Mouse (Mus musculus) forebrain, embryonic 16.5 days (tissue): ENCODE data around the gene Gjd3. TPM values are rescaled to one million over a fixed set of nuclear protein-coding genes. Genes with fewer than 3 reads are reported as not detected.
"Not testable (repeated sequence)": the region's sequence is repeated elsewhere in the genome, so short reads cannot be mapped to it uniquely, and the experiment has no call there.

ENCODE experiments used
- ATAC-seq: fragments of 200-750 bp; cut with Nextera tagmentation; 2 replicates; pipeline ENCODE4 v1.8.0; 2017; ENCODE audit warnings: mild to moderate bottlenecking, moderate library complexity
- H3K27ac ChIP-seq: fragments of 300-500 bp; sonication (generic); 2 replicates; pipeline ENCODE4 v1.5.1; 2014; ENCODE audit warnings: low read length, control low read depth
- H3K27me3 ChIP-seq: fragments of 300-500 bp; sonication (generic); replicated peaks from 2 replicates; pipeline ENCODE4 v1.6.1; 2014; ENCODE audit warnings: low read length; ENCODE audit not compliant: control insufficient read depth, insufficient read depth
- H3K36me3 ChIP-seq: fragments of 300-500 bp; sonication (generic); 2 replicates; pipeline ENCODE4 v1.6.1; 2014; ENCODE audit not compliant: control insufficient read depth, insufficient read depth
- H3K4me1 ChIP-seq: fragments of 300-500 bp; sonication (generic); replicated peaks from 2 replicates; pipeline ENCODE4 v1.6.1; 2014; ENCODE audit warnings: low read length; ENCODE audit not compliant: control insufficient read depth, insufficient read depth
- H3K4me2 ChIP-seq: fragments of 300-500 bp; sonication (generic); 2 replicates; pipeline ENCODE4 v1.6.1; 2014; ENCODE audit warnings: mild to moderate bottlenecking, low read length, control low read depth
- H3K4me3 ChIP-seq: fragments of 300-500 bp; sonication (generic); replicated peaks from 2 replicates; pipeline ENCODE4 v1.5.1; 2014; ENCODE audit warnings: mild to moderate bottlenecking, low read length, control low read depth
- H3K9ac ChIP-seq: fragments of 300-500 bp; sonication (generic); replicated peaks from 2 replicates; pipeline ENCODE4 v1.6.1; 2014; ENCODE audit warnings: low read depth, low read length, control low read depth
- H3K9me3 ChIP-seq: fragments of 300-500 bp; sonication (generic); 2 replicates; pipeline ENCODE4 v1.6.1; 2016; ENCODE audit warnings: low read length; ENCODE audit not compliant: control insufficient read depth
- WGBS: fragments of 180-500 bp; shearing (Covaris S2); extraction: QIAGEN DNeasy Blood & Tissue Kit; methylation state at CpG from one replicate; pipeline ENCODE4 v1.1.7; 2014; 5-methylcytosine and 5-hydroxymethylcytosine counted together
- polyA plus RNA-seq: library from polyadenylated mRNA; unstranded; fragments of >200 nt; fragmentation: Nextera tagmentation; extraction: Ambion mirVana; gene quantifications from 2 replicates; pipeline ENCODE4 v1.2.1, GENCODE M21; 2015

Gene Gjd3
- polyA plus RNA-seq, 1 experiment from 2014 or later, result 1.0 TPM

DNA sequence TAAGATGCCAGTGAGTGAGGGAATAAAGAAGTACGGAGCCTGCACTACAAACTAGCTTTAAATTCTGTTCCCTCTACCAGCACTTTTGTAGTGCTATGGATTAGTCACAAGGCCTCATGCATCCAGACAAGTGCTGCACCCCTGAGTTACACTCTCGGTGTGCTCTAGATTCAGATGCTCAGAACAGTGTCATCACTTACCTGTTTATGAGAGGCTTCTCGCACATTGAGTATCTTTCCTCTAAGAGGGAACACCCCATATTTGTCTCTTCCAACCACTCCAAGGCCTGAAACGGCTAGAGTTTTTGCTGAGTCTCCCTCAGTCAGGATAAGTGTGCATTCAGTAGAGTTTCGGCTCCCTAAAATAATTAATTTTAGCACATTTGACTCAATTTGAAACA, 27.9 kb upstream of the Gjd3 start:
- Histone ChIP-seq H3K9ac (no peak overlapping the region), H3K36me3 (0 out of 2 replicates have a peak, but pooled peaks cover 6% of the 10 kb centered on the region)
- WGBS, result 94% methylated on average over 5 of the region's 5 CpGs

DNA sequence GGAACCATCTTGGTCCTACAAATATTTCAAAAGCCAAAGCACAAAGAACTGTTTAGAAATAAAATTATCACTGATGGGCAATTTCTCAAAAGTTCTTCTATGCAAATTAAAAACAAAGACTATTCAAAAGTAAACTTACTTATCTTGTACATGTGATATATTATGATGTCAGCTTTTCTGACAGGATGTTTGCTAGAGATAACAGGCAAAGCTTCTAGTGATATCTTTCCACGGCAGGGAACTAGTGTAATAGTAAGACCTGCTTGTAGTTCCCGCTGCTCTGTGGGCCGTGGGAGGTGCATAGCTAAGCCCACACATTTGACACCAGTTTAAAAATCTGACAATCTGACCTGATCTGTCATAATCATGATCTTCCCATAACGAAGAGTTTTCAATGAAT, 27.3 kb upstream of the Gjd3 start:
- no peak for ATAC-seq
- Histone ChIP-seq H3K27ac (no peak overlapping the region), H3K27me3 (no peaks in the 10 kb centered on the region), H3K4me1 (no peaks in the 10 kb centered on the region), H3K4me3 (no peak overlapping the region), H3K4me2 (no peak overlapping the region), H3K9ac (no peak overlapping the region), H3K9me3 (no peaks in the 10 kb centered on the region), H3K36me3 (0 out of 2 replicates have a peak, but pooled peaks cover 6% of the 10 kb centered on the region)
- 96% methylated on average over 4 of the region's 4 CpGs for whole genome bisulfite sequencing

More for the DNA sequence above, 27.9 kb upstream of the Gjd3 start:
- ATAC-seq, result no peak
- Histone ChIP-seq H3K9me3 (no peaks in the 10 kb centered on the region), H3K4me2 (no peak overlapping the region), H3K27ac (no peak overlapping the region), H3K4me1 (no peaks in the 10 kb centered on the region), H3K4me3 (no peak overlapping the region), H3K27me3 (no peaks in the 10 kb centered on the region)

DNA sequence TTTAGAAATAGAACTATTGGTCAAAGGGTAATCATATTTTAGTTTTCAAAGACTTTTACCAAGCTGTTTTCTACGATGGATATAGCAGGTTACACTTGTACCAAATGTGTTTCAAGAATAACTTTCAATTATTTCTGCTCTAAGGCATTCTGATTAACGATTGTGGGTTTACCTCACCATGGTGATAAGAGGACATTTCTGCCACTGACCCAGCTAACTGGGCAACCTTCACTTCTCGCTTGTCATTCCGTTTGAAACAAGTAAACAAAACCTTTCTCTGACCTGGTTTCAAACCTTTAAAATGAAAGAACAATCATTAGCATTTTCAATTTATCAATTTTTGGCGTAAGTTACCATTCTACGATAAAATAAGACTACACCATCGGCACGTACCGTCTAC, 24.0 kb upstream of the Gjd3 start:
- whole genome bisulfite sequencing, result 91% methylated on average over 9 of the region's 9 CpGs
- H3K4me3 ChIP-seq, result no peak overlapping the region
- H3K27me3 ChIP-seq, result no peaks in the 10 kb centered on the region
- no peaks in the 10 kb centered on the region for H3K9me3 ChIP-seq
- no peak overlapping the region for H3K27ac ChIP-seq
- H3K4me2 ChIP-seq, result no peak overlapping the region
- no peak overlapping the region for H3K9ac ChIP-seq
- no peak for ATAC-seq
- 0 out of 2 replicates have a peak, but pooled peaks cover 9% of the 10 kb centered on the region for H3K36me3 ChIP-seq
- H3K4me1 ChIP-seq, result no peaks in the 10 kb centered on the region

DNA sequence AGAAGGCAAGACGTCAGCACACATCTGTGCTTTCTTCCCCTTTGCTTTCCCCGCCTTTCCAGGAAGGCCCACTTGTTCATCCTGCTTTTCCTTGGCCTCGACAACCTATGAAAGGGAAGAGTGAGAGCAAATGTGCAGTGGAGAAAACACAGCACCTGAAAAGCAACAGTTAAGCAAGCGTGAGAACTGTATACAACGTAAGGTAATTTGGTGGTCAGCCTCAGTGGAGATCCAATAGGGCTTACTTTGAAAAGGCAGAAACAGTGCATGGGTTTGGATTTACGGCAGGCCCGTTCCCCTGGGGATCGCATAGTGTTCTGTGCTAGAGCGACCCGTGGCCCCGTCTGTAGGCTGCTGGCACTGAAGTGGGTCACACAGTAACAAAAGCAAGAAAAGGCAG, 16.4 kb upstream of the Gjd3 start:
- H3K36me3 ChIP-seq, result peaks cover 4% of the 10 kb centered on the region; the same call in 1 of the 2 replicates
- no peak for ATAC-seq
- no peak overlapping the region for H3K4me3 ChIP-seq
- no peak overlapping the region for H3K27ac ChIP-seq
- H3K4me2 ChIP-seq, result no peak overlapping the region
- no peaks in the 10 kb centered on the region for H3K27me3 ChIP-seq
- no peaks in the 10 kb centered on the region for H3K4me1 ChIP-seq
- no peaks in the 10 kb centered on the region for H3K9me3 ChIP-seq
- no peak overlapping the region for H3K9ac ChIP-seq
- 90% methylated on average over 11 of the region's 11 CpGs for WGBS

DNA sequence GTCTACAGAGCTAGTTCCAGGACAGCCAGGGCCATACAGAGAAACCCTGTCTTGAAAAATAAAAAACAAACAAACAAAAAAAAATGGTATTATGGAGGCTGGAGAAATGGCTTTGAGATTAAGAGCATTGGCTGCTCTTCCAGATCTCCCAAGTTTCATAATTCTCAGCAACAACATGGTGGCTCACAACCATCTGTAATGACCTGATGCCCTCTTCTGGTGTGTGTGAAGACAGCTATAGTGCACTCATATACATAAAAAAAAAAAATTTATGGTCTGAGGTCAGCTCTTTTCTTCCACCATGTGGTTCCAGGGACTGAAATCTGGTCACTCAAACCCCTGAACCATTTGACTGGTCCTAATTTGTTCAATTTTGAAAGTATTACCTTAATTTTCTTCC, 16.0 kb upstream of the Gjd3 start:
- ATAC-seq, result no peak
- H3K9me3 ChIP-seq, result no peaks in the 10 kb centered on the region
- H3K4me3 ChIP-seq, result no peak overlapping the region
- H3K4me2 ChIP-seq, result no peak overlapping the region
- no peak overlapping the region for H3K9ac ChIP-seq
- H3K27me3 ChIP-seq, result no peaks in the 10 kb centered on the region
- H3K4me1 ChIP-seq, result no peaks in the 10 kb centered on the region
- H3K36me3 ChIP-seq, result peaks cover 6% of the 10 kb centered on the region; the same call in 1 of the 2 replicates
- no peak overlapping the region for H3K27ac ChIP-seq

DNA sequence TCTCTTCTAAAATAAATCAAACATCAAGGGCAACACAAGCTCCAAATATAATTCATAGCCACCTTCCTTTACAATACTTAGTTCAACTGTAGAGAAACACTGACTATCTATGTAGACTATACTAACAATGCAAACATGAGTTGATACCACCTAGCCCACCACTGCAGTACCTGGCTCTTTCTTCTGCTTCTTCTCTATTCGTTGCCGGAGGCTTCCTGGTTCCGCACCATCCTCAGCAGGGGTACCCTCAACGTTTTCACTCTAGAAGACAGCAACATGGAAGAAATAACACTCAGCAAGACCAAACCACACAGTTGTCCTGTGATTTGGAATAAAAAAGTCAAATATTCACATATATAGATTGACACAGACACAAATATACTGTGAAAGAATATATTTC, 14.8 kb upstream of the Gjd3 start:
- Histone ChIP-seq H3K27me3 (no peaks in the 10 kb centered on the region), H3K9ac (no peak overlapping the region), H3K27ac (no peak overlapping the region), H3K9me3 (no peaks in the 10 kb centered on the region), H3K36me3 (peaks cover 6% of the 10 kb centered on the region; the same call in 1 of the 2 replicates), H3K4me3 (no peak overlapping the region), H3K4me1 (no peaks in the 10 kb centered on the region), H3K4me2 (no peak overlapping the region)
- 91% methylated on average over 4 of the region's 4 CpGs for WGBS
- ATAC-seq, result no peak

DNA sequence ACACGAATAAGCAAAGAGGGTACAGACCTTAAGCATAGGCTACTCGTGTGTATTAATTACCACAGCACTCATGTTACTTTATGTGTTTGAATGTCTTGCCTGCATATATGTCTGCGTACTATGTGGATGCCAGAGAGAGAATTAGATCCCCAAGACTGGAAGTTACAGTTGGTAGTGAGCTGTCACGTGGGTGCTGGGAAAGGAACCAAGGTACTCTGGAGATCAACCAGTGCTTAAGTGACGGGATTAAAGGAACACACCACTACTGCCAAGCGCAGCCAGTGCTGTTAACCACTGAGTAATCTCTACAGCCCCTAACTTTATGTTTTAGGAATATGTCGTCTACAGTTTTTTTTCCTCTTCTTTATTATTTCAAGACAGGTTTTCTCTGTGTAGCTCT, 13.2 kb upstream of the Gjd3 start:
- H3K27ac ChIP-seq, result no peak overlapping the region
- H3K9ac ChIP-seq, result no peak overlapping the region
- no peaks in the 10 kb centered on the region for H3K4me1 ChIP-seq
- H3K9me3 ChIP-seq, result no peaks in the 10 kb centered on the region
- no peak overlapping the region for H3K4me3 ChIP-seq
- 91% methylated on average over 7 of the region's 7 CpGs for WGBS
- ATAC-seq, result no peak
- H3K4me2 ChIP-seq, result no peak overlapping the region
- peaks cover 3% of the 10 kb centered on the region; the same call in 1 of the 2 replicates for H3K36me3 ChIP-seq
- no peaks in the 10 kb centered on the region for H3K27me3 ChIP-seq

DNA sequence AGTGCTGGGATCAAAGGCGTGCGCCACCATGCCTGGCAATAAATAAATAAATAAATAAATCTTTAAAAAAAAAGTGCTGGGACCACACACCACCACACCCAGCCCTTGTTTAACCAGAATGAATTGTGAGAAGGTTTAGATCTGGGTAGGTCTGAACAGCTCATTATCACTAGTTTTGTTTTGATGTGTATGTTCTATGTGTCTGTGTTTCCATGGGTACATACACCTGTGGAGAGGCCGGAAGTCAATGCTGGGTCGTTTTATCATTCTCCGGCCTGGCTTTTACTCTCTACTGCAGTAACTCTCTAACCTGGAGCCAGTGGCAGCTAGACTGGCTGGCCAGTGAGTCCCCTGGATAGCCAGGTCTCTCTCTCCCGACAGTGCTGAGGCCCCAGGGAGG, 8.1 kb upstream of the Gjd3 start:
- Histone ChIP-seq H3K4me3 (no peak overlapping the region), H3K4me1 (no peaks in the 10 kb centered on the region)

DNA sequence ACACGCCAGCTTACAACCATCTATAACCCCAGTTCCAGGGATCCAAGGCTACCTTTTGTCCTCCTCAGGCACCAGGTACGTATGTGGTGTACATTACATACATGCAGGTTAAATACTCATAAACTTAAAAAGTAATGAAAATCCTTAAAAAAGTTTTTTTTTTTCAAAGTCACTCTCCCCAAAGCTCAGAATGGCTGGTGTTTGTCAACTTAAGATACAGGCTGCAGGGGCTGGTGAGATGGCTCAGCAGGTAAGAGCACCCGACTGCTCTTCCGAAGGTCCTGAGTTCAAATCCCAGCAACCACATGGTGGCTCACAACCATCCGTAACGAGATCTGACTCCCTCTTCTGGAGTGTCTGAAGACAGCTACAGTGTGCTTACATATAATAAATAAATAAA, 5.4 kb upstream of the Gjd3 start:
- H3K4me3 ChIP-seq, H3K27me3 ChIP-seq, H3K36me3 ChIP-seq, H3K4me1 ChIP-seq, H3K27ac ChIP-seq, ATAC-seq, H3K4me2 ChIP-seq, H3K9ac ChIP-seq, H3K9me3 ChIP-seq: not testable (repeated sequence)
- 98% methylated on average over 4 of the region's 6 CpGs for WGBS

More for the DNA sequence above, 8.1 kb upstream of the Gjd3 start:
- no peaks in the 10 kb centered on the region for H3K9me3 ChIP-seq
- no peak for ATAC-seq
- no peaks in the 10 kb centered on the region for H3K27me3 ChIP-seq
- peaks cover 3% of the 10 kb centered on the region; the same call in 1 of the 2 replicates for H3K36me3 ChIP-seq
- no peak overlapping the region for H3K4me2 ChIP-seq
- 79% methylated on average over 6 of the region's 6 CpGs for WGBS
- H3K9ac ChIP-seq, result no peak overlapping the region
- no peak overlapping the region for H3K27ac ChIP-seq

DNA sequence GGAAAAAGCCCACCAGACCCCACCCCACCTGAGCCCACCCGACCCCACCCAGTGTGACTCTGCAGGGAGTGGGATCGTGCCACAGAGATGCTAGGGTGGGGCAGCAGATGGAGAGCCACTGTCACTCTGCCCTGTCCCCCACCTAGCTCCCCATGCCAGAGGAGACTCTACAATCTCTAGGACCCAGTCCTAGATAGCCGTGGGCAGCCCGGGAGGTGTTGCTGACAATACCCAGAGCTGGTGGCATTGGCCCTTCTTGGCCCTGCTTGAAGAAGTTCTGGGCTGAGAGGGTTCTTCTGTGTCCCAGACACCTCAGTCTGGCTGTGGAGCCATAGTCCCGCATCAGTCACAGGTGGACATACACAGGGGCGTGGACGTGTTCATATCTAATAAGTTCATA, 2.7 kb upstream of the Gjd3 start:
- ATAC-seq, result no peak
- Histone ChIP-seq H3K9me3 (no peaks in the 10 kb centered on the region), H3K4me3 (no peak overlapping the region), H3K9ac (no peak overlapping the region), H3K27ac (no peak overlapping the region), H3K4me1 (peaks cover 8% of the 10 kb centered on the region), H3K36me3 (no peaks in the 10 kb centered on the region), H3K27me3 (peaks cover 4% of the 10 kb centered on the region), H3K4me2 (no peak overlapping the region)
- WGBS, result 95% methylated on average over 7 of the region's 7 CpGs
